Mouse (Mus musculus): Measurements from ENCODE around the gene Pdlim1. TPM values are rescaled to one million over a fixed set of nuclear protein-coding genes. Genes with fewer than 3 reads are reported as not detected.
A peak's percentile ranks its signal among the peaks of the same experiment; 100 is the strongest.

Gene Pdlim1
- polyA plus RNA-seq, 1 experiment from 2014 or later, result 122 TPM

GRCm38 (mm10) chr19:40277494-40277893 lies 5.9 kb upstream of the Pdlim1 start:
- WGBS, result 90% methylated on average over 8 of the region's 8 CpGs
- H3K36me3 ChIP-seq (replicated peaks), result no peaks in the 10 kb centered on the region

DNA sequence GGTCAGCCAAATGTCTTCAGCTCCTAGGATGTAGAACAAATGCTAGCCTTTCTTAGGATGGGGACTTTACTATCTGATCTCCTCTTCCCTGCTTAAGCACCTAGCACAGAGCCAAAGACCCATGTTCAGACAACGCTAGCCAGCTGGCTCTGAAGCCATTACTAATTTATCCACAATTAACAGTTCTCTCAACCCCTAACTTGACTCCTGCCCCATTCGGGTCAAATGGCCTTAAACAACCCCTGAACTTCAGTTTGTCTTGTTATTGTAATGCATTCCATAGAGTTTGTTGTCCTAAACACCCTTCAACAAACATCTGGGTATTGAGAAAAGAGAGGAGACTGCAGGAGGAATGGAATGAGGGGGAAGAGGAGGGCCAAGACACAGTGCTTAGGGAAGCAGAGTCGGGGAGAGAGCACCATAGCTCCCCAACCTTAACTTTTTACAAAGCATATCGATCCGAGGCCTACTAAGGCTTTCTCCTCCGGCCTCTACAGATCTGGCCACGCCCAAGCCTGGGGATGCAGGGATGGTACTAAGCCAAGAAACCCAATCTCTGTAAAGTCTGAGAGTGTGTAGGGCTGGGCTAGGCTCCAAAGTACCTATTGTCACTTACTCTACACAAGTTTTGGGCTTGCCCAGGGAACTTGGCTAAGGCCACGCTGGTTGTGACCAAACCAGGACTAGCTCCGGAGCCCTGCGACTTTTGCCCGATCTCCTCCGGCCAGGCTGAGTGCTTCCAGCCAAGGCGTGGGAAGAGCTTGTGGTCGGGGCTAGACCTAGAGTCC lies 4.0 kb upstream of the Pdlim1 start:
- WGBS, result 86% methylated on average over 14 of the region's 14 CpGs

More at GRCm38 (mm10) chr19:40277494-40277893, 5.9 kb upstream of the Pdlim1 start:
- Histone ChIP-seq H3K27ac (replicated peaks) (no peak overlapping the region), H3K4me1 (no peaks in the 10 kb centered on the region), H3K9me3 (peaks cover 3% of the 10 kb centered on the region; the same call in 1 of the 2 replicates), H3K27me3 (replicated peaks; ENCODE audit: low read depth, poor library complexity, severe bottlenecking) (peaks cover 9% of the 10 kb centered on the region), H3K4me3 (no peak overlapping the region)
- no peak for DNase-seq (ENCODE audit: low spot score)

GRCm38 (mm10) chr19:40272674-40273073 lies 1.0 kb upstream of the Pdlim1 start:
- 35% methylated on average over 13 of the region's 13 CpGs for WGBS

More for the DNA sequence above, 4.0 kb upstream of the Pdlim1 start:
- H3K4me3 ChIP-seq, result no peak overlapping the region
- H3K36me3 ChIP-seq (replicated peaks), result no peaks in the 10 kb centered on the region
- DNase-seq (ENCODE audit: low spot score), result no peak
- H3K4me1 ChIP-seq, result peaks cover 12% of the 10 kb centered on the region; the same call in 1 of the 2 replicates
- H3K9me3 ChIP-seq, result 0 out of 2 replicates have a peak, but pooled peaks cover 3% of the 10 kb centered on the region
- no peak overlapping the region for H3K27ac ChIP-seq (replicated peaks)
- H3K27me3 ChIP-seq (replicated peaks; ENCODE audit: low read depth, poor library complexity, severe bottlenecking), result peaks cover 28% of the 10 kb centered on the region

GRCm38 (mm10) chr19:40270351-40271307 lies 1.0 kb downstream of the Pdlim1 start:
- Histone ChIP-seq H3K9me3 (no peaks in the 10 kb centered on the region), H3K36me3 (replicated peaks) (no peaks in the 10 kb centered on the region), H3K4me3 (peak overlapping the region; percentile 74), H3K27ac (replicated peaks) (peak overlapping the region; percentile 81), H3K27me3 (replicated peaks; ENCODE audit: low read depth, poor library complexity, severe bottlenecking) (peaks cover 41% of the 10 kb centered on the region), H3K4me1 (peaks cover 21% of the 10 kb centered on the region)
- WGBS, result 7% methylated on average over 63 of the region's 63 CpGs
- peak; percentile 54 for DNase-seq (ENCODE audit: low spot score)

More at GRCm38 (mm10) chr19:40272674-40273073, 1.0 kb upstream of the Pdlim1 start:
- H3K27ac ChIP-seq (replicated peaks), result no peak overlapping the region
- H3K4me3 ChIP-seq, result no peak overlapping the region
- peaks cover 21% of the 10 kb centered on the region for H3K4me1 ChIP-seq
- no peak for DNase-seq (ENCODE audit: low spot score)
- H3K9me3 ChIP-seq, result 0 out of 2 replicates have a peak, but pooled peaks cover 3% of the 10 kb centered on the region
- H3K27me3 ChIP-seq (replicated peaks; ENCODE audit: low read depth, poor library complexity, severe bottlenecking), result peaks cover 41% of the 10 kb centered on the region
- H3K36me3 ChIP-seq (replicated peaks), result no peaks in the 10 kb centered on the region

GRCm38 (mm10) chr19:40269526-40269925 lies 2.1 kb downstream of the Pdlim1 start:
- DNase-seq (ENCODE audit: low spot score), result no peak
- Histone ChIP-seq H3K27me3 (replicated peaks; ENCODE audit: low read depth, poor library complexity, severe bottlenecking) (peaks cover 41% of the 10 kb centered on the region), H3K9me3 (no peaks in the 10 kb centered on the region), H3K27ac (replicated peaks) (no peak overlapping the region), H3K4me1 (peaks cover 21% of the 10 kb centered on the region), H3K4me3 (0 out of 2 replicates have a peak overlapping the region, but pooled peaks have one; percentile 74), H3K36me3 (replicated peaks) (no peaks in the 10 kb centered on the region; the same call in 1 of the 2 replicates)
- WGBS, result 65% methylated on average over 5 of the region's 5 CpGs

GRCm38 (mm10) chr19:40268493-40268892 lies 3.1 kb downstream of the Pdlim1 start:
- DNase-seq (ENCODE audit: low spot score), result no peak
- 86% methylated on average over 3 of the region's 3 CpGs for WGBS

DNA sequence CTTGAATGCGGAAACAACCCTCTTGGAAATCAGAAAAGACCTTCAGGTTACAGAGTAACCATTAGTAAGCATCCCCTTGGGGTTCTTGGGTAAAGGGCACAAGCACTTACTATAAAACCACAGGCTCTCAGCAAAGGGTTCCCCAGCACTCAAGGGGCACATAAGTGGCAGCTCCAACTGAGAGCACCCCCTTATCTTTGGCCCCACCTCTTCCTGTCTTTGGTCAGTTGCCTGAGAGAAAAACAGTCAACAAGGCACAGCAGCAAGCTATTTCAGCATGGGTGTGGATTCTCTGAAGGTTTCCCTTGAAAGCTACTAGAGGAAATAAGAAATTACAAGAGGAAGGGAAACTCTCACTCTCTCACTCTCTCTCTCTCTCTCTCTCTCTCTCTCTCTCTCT lies 4.3 kb downstream of the Pdlim1 start:
- H3K27ac ChIP-seq (replicated peaks), result no peak overlapping the region
- H3K4me1 ChIP-seq, result peaks cover 21% of the 10 kb centered on the region
- H3K9me3 ChIP-seq, result no peaks in the 10 kb centered on the region
- 84% methylated on average over 1 of the region's 1 CpGs for WGBS
- H3K27me3 ChIP-seq (replicated peaks; ENCODE audit: low read depth, poor library complexity, severe bottlenecking), result peaks cover 31% of the 10 kb centered on the region
- DNase-seq (ENCODE audit: low spot score), result no peak
- no peaks in the 10 kb centered on the region; the same call in 1 of the 2 replicates for H3K36me3 ChIP-seq (replicated peaks)
- H3K4me3 ChIP-seq, result no peak overlapping the region

More at GRCm38 (mm10) chr19:40268493-40268892, 3.1 kb downstream of the Pdlim1 start:
- Histone ChIP-seq H3K27me3 (replicated peaks; ENCODE audit: low read depth, poor library complexity, severe bottlenecking) (peaks cover 41% of the 10 kb centered on the region), H3K4me3 (no peak overlapping the region), H3K9me3 (no peaks in the 10 kb centered on the region), H3K4me1 (peaks cover 21% of the 10 kb centered on the region), H3K27ac (replicated peaks) (no peak overlapping the region), H3K36me3 (replicated peaks) (no peaks in the 10 kb centered on the region; the same call in 1 of the 2 replicates)

- H3K4me1 ChIP-seq, result peaks cover 11% of the 10 kb centered on the region
- H3K27ac ChIP-seq (replicated peaks), result no peak overlapping the region
- H3K36me3 ChIP-seq (replicated peaks), result peaks cover 3% of the 10 kb centered on the region; the same call in 1 of the 2 replicates
- no peaks in the 10 kb centered on the region for H3K27me3 ChIP-seq (replicated peaks; ENCODE audit: low read depth, poor library complexity, severe bottlenecking)
- H3K9me3 ChIP-seq, result no peaks in the 10 kb centered on the region
- no peak overlapping the region for H3K4me3 ChIP-seq
- no peak for DNase-seq (ENCODE audit: low spot score)
- 94% methylated on average over 1 of the region's 1 CpGs for WGBS
Measured at GRCm38 (mm10) chr19:40259485-40259884, 12.2 kb downstream of the Pdlim1 start.

DNA sequence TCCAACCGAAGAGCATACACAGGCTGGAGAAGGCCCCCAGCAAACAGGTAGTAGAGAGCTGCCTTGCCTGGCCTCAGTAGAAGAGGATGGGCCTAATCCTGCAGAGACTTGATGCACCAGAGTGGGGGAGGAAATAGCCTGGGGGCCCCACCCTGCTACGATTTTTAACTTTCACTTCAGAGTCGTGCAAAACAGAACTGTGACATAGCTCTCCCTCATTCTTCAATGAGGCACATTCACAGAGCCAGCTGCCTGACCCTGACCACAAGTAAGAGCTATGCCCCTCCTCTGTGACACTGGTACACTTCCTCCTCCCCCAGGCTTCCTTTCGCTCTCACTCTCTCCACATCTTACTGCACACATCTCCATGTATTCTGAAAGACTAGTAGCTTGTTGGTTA lies 14.2 kb downstream of the Pdlim1 start:
- DNase-seq (ENCODE audit: low spot score), result no peak
- Histone ChIP-seq H3K27ac (replicated peaks) (no peak overlapping the region), H3K27me3 (replicated peaks; ENCODE audit: low read depth, poor library complexity, severe bottlenecking) (no peaks in the 10 kb centered on the region), H3K4me3 (no peak overlapping the region), H3K4me1 (peaks cover 23% of the 10 kb centered on the region), H3K36me3 (replicated peaks) (peaks cover 3% of the 10 kb centered on the region; the same call in 1 of the 2 replicates), H3K9me3 (no peaks in the 10 kb centered on the region)
- 53% methylated on average over 4 of the region's 4 CpGs for WGBS

DNA sequence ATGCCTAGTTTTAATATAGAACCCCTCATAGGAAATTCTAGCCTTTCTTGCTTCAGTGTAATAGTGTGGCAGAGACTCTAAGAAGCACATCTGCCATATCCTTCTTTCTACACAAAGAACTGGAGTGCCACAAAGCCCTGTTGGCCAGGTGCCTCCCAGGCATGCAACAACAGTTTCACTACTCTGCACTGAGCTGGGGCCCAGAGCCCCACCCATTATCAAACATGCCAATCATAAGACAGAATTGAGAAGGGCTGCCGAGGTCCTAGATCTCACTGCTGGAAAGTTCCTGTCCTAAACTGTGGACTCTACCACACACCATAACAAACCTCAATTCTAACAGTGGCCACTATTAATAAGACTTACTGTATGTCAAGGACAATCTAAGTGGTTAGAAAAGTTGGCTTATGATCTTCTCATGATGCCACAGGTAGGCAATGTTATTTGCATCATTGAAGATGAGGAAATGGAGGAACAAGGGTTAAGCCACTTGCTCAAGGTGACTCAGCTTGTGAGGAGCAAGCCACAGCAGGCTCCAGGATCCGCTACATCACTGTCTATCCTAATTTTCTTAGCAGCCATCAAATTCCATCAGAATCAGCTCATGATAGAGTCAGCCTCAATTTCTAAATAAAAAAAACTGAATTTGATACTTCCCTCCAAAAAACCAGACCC lies 15.1 kb downstream of the Pdlim1 start:
- Histone ChIP-seq H3K9me3 (no peaks in the 10 kb centered on the region), H3K4me3 (no peak overlapping the region), H3K4me1 (peaks cover 23% of the 10 kb centered on the region), H3K27ac (replicated peaks) (no peak overlapping the region), H3K27me3 (replicated peaks; ENCODE audit: low read depth, poor library complexity, severe bottlenecking) (no peaks in the 10 kb centered on the region), H3K36me3 (replicated peaks) (peaks cover 3% of the 10 kb centered on the region; the same call in 1 of the 2 replicates)
- no peak for DNase-seq (ENCODE audit: low spot score)
- 72% methylated on average over 2 of the region's 2 CpGs for WGBS

DNA sequence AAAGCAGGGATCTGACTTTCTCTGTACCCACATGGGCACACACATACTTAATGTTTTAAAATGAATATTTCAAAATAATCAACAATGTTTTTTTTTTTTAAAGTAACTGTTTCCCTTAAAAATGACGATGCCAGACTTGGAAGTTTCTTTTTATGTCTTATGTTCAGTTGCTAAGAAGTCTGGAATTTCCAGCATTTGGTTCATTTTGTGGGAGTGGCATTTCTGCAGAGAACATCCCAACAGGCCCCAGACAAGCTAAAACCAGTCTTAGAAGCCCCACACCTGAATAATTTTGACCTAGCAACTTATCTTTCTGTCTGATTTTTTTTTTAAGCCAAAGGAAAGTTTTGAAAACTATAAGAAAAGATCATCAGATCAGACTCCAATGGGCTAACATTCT lies 16.1 kb downstream of the Pdlim1 start:
- Histone ChIP-seq H3K4me1 (peaks cover 23% of the 10 kb centered on the region), H3K27ac (replicated peaks) (no peak overlapping the region), H3K9me3 (no peaks in the 10 kb centered on the region), H3K36me3 (replicated peaks) (peaks cover 3% of the 10 kb centered on the region; the same call in 1 of the 2 replicates), H3K4me3 (no peak overlapping the region), H3K27me3 (replicated peaks; ENCODE audit: low read depth, poor library complexity, severe bottlenecking) (no peaks in the 10 kb centered on the region)
- 76% methylated on average over 1 of the region's 1 CpGs for WGBS
- no peak for DNase-seq (ENCODE audit: low spot score)

GRCm38 (mm10) chr19:40254741-40255140 lies 16.9 kb downstream of the Pdlim1 start:
- WGBS, result 74% methylated on average over 3 of the region's 3 CpGs
- Histone ChIP-seq H3K4me3 (no peak overlapping the region), H3K4me1 (peaks cover 23% of the 10 kb centered on the region), H3K27me3 (replicated peaks; ENCODE audit: low read depth, poor library complexity, severe bottlenecking) (no peaks in the 10 kb centered on the region), H3K27ac (replicated peaks) (no peak overlapping the region), H3K9me3 (no peaks in the 10 kb centered on the region), H3K36me3 (replicated peaks) (peaks cover 3% of the 10 kb centered on the region; the same call in 1 of the 2 replicates)
- no peak for DNase-seq (ENCODE audit: low spot score)
